Mouse (Mus musculus) hindbrain, embryonic 14.5 days (tissue): ENCODE data around the gene Dnase1l2. TPM values are rescaled to one million over a fixed set of nuclear protein-coding genes. Genes with fewer than 3 reads are reported as not detected.

ENCODE experiments used
- ATAC-seq: fragments of 200-750 bp; cut with Nextera tagmentation; 2 replicates; pipeline ENCODE4 v1.8.0; 2017; ENCODE audit warnings: moderate number of reproducible peaks, mild to moderate bottlenecking, moderate TSS enrichment, moderate library complexity; ENCODE audit not compliant: low FRiP score
- DNase-seq: peaks from one replicate; pipeline ENCODE4 v3.0.0-alpha.2; 2015; ENCODE audit warnings: low spot score
- H3K27ac ChIP-seq: fragments of 300-500 bp; sonication (generic); 2 replicates; pipeline ENCODE4 v1.5.1; 2014; ENCODE audit warnings: mild to moderate bottlenecking, moderate library complexity
- H3K27me3 ChIP-seq: fragments of 300-500 bp; sonication (generic); 2 replicates; pipeline ENCODE4 v1.6.1; 2014; ENCODE audit warnings: mild to moderate bottlenecking, low read length, mixed read lengths; ENCODE audit not compliant: control insufficient read depth, insufficient read depth
- H3K36me3 ChIP-seq: fragments of 300-500 bp; sonication (generic); replicated peaks from 2 replicates; pipeline ENCODE4 v1.6.1; 2014; ENCODE audit not compliant: control insufficient read depth, insufficient read depth
- H3K4me1 ChIP-seq: fragments of 300-500 bp; sonication (generic); replicated peaks from 2 replicates; pipeline ENCODE4 v1.6.1; 2014; ENCODE audit warnings: antibody characterized with exemption, low read length, mixed read lengths; ENCODE audit not compliant: control insufficient read depth, insufficient read depth
- H3K4me2 ChIP-seq: fragments of 300-500 bp; sonication (generic); replicated peaks from 2 replicates; pipeline ENCODE4 v1.6.1; 2014; ENCODE audit warnings: mild to moderate bottlenecking, moderate library complexity
- H3K4me3 ChIP-seq: fragments of 300-500 bp; sonication (generic); replicated peaks from 2 replicates; pipeline ENCODE4 v1.5.1; 2014; ENCODE audit warnings: mild to moderate bottlenecking, low read length
- H3K9ac ChIP-seq: fragments of 300-500 bp; sonication (generic); 2 replicates; pipeline ENCODE4 v1.6.1; 2014
- H3K9me3 ChIP-seq: fragments of 300-500 bp; sonication (generic); 2 replicates; pipeline ENCODE4 v1.6.1; 2016; ENCODE audit warnings: low read length; ENCODE audit not compliant: control insufficient read depth
- WGBS: fragments of 180-500 bp; shearing (Covaris S2); extraction: QIAGEN DNeasy Blood & Tissue Kit; methylation state at CpG from one replicate; pipeline ENCODE4 v1.1.7; 2014; 5-methylcytosine and 5-hydroxymethylcytosine counted together
- polyA plus RNA-seq: library from polyadenylated mRNA; unstranded; fragments of >200 nt; fragmentation: Nextera tagmentation; extraction: Ambion mirVana; gene quantifications from 2 replicates; pipeline ENCODE4 v1.2.1, GENCODE M21; 2014

Gene Dnase1l2
- polyA plus RNA-seq, 1 experiment from 2014 or later: 6.0 TPM

- no peak overlapping the region for H3K27ac ChIP-seq
- no peak for ATAC-seq
- no peaks in the 10 kb centered on the region for H3K4me1 ChIP-seq
- H3K27me3 ChIP-seq: no peaks in the 10 kb centered on the region
- no peak for DNase-seq
- H3K9ac ChIP-seq: no peak overlapping the region
- 90% methylated on average over 7 of the region's 7 CpGs for WGBS
- H3K9me3 ChIP-seq: no peaks in the 10 kb centered on the region
- H3K36me3 ChIP-seq: peaks cover 87% of the 10 kb centered on the region
- no peak overlapping the region for H3K4me2 ChIP-seq
- H3K4me3 ChIP-seq: no peak overlapping the region
Observed at GRCm38 (mm10) chr17:24394456-24394855, 48.4 kb downstream of the Dnase1l2 start.

- Histone ChIP-seq H3K9me3 (no peaks in the 10 kb centered on the region), H3K9ac (no peak overlapping the region), H3K27me3 (no peaks in the 10 kb centered on the region), H3K4me1 (no peaks in the 10 kb centered on the region), H3K27ac (no peak overlapping the region), H3K4me3 (no peak overlapping the region), H3K36me3 (peaks cover 88% of the 10 kb centered on the region), H3K4me2 (no peak overlapping the region)
- 37% methylated on average over 4 of the region's 4 CpGs for WGBS
- ATAC-seq (no peak), DNase-seq (no peak)
Observed at GRCm38 (mm10) chr17:24393527-24393926, 49.4 kb downstream of the Dnase1l2 start.

- Histone ChIP-seq H3K9ac (no peak overlapping the region), H3K27me3 (no peaks in the 10 kb centered on the region), H3K36me3 (peaks cover 90% of the 10 kb centered on the region), H3K4me2 (no peak overlapping the region), H3K4me1 (no peaks in the 10 kb centered on the region), H3K4me3 (no peak overlapping the region), H3K27ac (no peak overlapping the region), H3K9me3 (no peaks in the 10 kb centered on the region)
- DNase-seq (no peak), ATAC-seq (no peak)
- 68% methylated on average over 8 of the region's 8 CpGs for WGBS
Observed at GRCm38 (mm10) chr17:24391149-24391548, 51.8 kb downstream of the Dnase1l2 start.

Other genes with a start within 250 kb of the Dnase1l2 start
- 27.1 and 27.6 TPM in 2 replicates for gene Tbc1d24, start 237.5 kb downstream of the Dnase1l2 start, polyA plus RNA-seq
- 3.9 and 5.0 TPM in 2 replicates for gene Ntn3, start 233.6 kb downstream of the Dnase1l2 start, polyA plus RNA-seq
- gene Tedc2, start 222.3 kb downstream of the Dnase1l2 start, polyA plus RNA-seq: 8.2 and 10.1 TPM in 2 replicates
- gene Ccnf, start 191.6 kb downstream of the Dnase1l2 start, polyA plus RNA-seq: 11.8 and 21.2 TPM in 2 replicates
- gene Abca17, start 92.0 kb downstream of the Dnase1l2 start, polyA plus RNA-seq: 0.63 and 1.1 TPM in 2 replicates
- 32.8 and 34.8 TPM in 2 replicates for gene Abca3, start 91.2 kb downstream of the Dnase1l2 start, polyA plus RNA-seq
- 278 and 280 TPM in 2 replicates for gene Rnps1, start 28.5 kb downstream of the Dnase1l2 start, polyA plus RNA-seq
- gene Eci1, start 16.5 kb downstream of the Dnase1l2 start, polyA plus RNA-seq: 36.2 and 46.0 TPM in 2 replicates
- gene E4f1, start 27.2 kb upstream of the Dnase1l2 start, polyA plus RNA-seq: 20.6 and 25.8 TPM in 2 replicates
- 71.2 and 73.5 TPM in 2 replicates for gene Pgp, start 27.3 kb upstream of the Dnase1l2 start, polyA plus RNA-seq
- gene Bricd5, start 30.8 kb upstream of the Dnase1l2 start, polyA plus RNA-seq: 0.75 TPM in 1 of 2 replicates, not detected in the other
- gene Mlst8, start 36.0 kb upstream of the Dnase1l2 start, polyA plus RNA-seq: 30.2 and 31.1 TPM in 2 replicates
- gene Caskin1, start 45.5 kb upstream of the Dnase1l2 start, polyA plus RNA-seq: 45.7 and 46.8 TPM in 2 replicates
- 75.0 and 82.8 TPM in 2 replicates for gene Traf7, start 84.8 kb upstream of the Dnase1l2 start, polyA plus RNA-seq
- 4.2 and 5.6 TPM in 2 replicates for gene Rab26, start 91.1 kb upstream of the Dnase1l2 start, polyA plus RNA-seq
- gene Pkd1, start 106.7 kb upstream of the Dnase1l2 start, polyA plus RNA-seq: 28.4 and 30.4 TPM in 2 replicates
- gene Tsc2, start 189.5 kb upstream of the Dnase1l2 start, polyA plus RNA-seq: 74.7 and 76.7 TPM in 2 replicates
- gene Nthl1, start 189.6 kb upstream of the Dnase1l2 start, polyA plus RNA-seq: 7.8 and 8.2 TPM in 2 replicates
- gene Slc9a3r2, start 207.2 kb upstream of the Dnase1l2 start, polyA plus RNA-seq: 53.5 and 56.9 TPM in 2 replicates
- gene Npw, start 215.4 kb upstream of the Dnase1l2 start, polyA plus RNA-seq: 0.83 TPM in 1 of 2 replicates, not detected in the other
- gene Zfp598, start 226.6 kb upstream of the Dnase1l2 start, polyA plus RNA-seq: 22.8 and 25.6 TPM in 2 replicates
- 178 and 220 TPM in 2 replicates for gene Syngr3, start 246.8 kb upstream of the Dnase1l2 start, polyA plus RNA-seq